Mouse (Mus musculus) brain, embryonic 14.5 days (tissue): ENCODE measurements at regions not wholly inside any gene's neighbourhood (a gene's known extent, or its start where the extent isn't known, plus 50 kb on each side); places are given as distances from the start of the nearest gene placed in this dataset.

Experiments used
- CTCF ChIP-seq: fragments of 200-500 bp; IDR thresholded peaks from 2 replicates; pipeline ENCODE4 v1.5.1; 2012; ENCODE audit warnings: inconsistent platforms, mild to moderate bottlenecking, moderate library complexity, borderline replicate concordance; ENCODE audit not compliant: insufficient read depth, insufficient read length; ENCODE audit errors: extremely low read depth
- POLR2A ChIP-seq: fragments of 200-500 bp; IDR thresholded peaks from 2 replicates; pipeline ENCODE4 v1.6.1; 2012; ENCODE audit warnings: mild to moderate bottlenecking, inconsistent platforms, borderline replicate concordance; ENCODE audit not compliant: poor library complexity, insufficient read depth, insufficient read length, severe bottlenecking; ENCODE audit errors: extremely low read depth

DNA sequence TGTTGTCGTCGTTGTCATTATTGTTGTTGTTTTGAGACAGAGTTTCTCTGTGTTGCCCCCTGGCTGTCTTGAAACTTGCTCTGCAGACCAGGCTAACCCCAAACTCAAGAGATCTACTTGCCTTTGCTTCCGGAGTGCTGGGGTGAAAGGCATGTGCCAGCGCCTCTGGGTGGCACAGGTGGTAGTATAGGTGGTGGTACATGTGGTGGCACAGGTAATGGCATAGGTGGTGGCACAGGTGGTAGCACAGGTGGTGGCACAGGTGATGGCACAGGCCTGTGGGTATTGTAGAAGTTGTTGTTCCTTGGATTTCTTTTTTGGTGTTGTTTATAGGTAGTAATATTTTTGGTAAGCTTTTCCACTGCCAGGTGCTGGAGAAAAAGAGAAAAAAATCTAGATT, 69.5 kb upstream of the Psmd7 start:
- TF ChIP-seq POLR2A (no peak), CTCF (no peak)
